Mouse (Mus musculus) small intestine, adult 2 months (tissue): ENCODE data around the gene Pgm2. TPM values are rescaled to one million over a fixed set of nuclear protein-coding genes. Genes with fewer than 3 reads are reported as not detected.

Experiments
- H3K27ac ChIP-seq: fragments of 200-500 bp; 2 replicates; pipeline ENCODE4 v1.5.1; 2012; ENCODE audit warnings: low read depth, low read length, control low read depth, inconsistent platforms; ENCODE audit not compliant: insufficient read depth
- H3K27me3 ChIP-seq: fragments of 200-500 bp; 2 replicates; pipeline ENCODE4 v1.6.1; 2012; ENCODE audit warnings: mild to moderate bottlenecking, moderate library complexity, low read length, inconsistent platforms; ENCODE audit not compliant: control insufficient read depth, insufficient read depth
- H3K36me3 ChIP-seq: fragments of 200-500 bp; 2 replicates; pipeline ENCODE4 v1.6.1; 2012; ENCODE audit warnings: mild to moderate bottlenecking, low read length, control low read depth, inconsistent platforms; ENCODE audit not compliant: control insufficient read depth, insufficient read depth
- H3K4me1 ChIP-seq: fragments of 200-500 bp; 2 replicates; pipeline ENCODE4 v1.6.1; 2012; ENCODE audit warnings: low read length, inconsistent platforms, mixed read lengths; ENCODE audit not compliant: control insufficient read depth, insufficient read depth, insufficient read length
- H3K4me3 ChIP-seq: fragments of 200-500 bp; 2 replicates; pipeline ENCODE4 v1.5.1; 2012; ENCODE audit warnings: low read depth, mild to moderate bottlenecking, control low read depth, inconsistent platforms, low read length, moderate library complexity
- CTCF ChIP-seq: fragments of 200-500 bp; IDR thresholded peaks from 2 replicates; pipeline ENCODE4 v1.5.1; 2012; ENCODE audit warnings: low read depth, mild to moderate bottlenecking, control low read depth, inconsistent platforms, low read length, moderate library complexity, mixed read lengths; ENCODE audit not compliant: insufficient replicate concordance, insufficient read length; ENCODE audit errors: extremely low read depth
- POLR2A ChIP-seq: fragments of 200-500 bp; IDR thresholded peaks from 2 replicates; pipeline ENCODE4 v1.6.1; 2012; ENCODE audit warnings: low read depth, mild to moderate bottlenecking, control low read depth, inconsistent platforms, low read length, moderate library complexity
- WGBS: fragments of 180-500 bp; shearing (Covaris S2); methylation state at CpG from one replicate; pipeline ENCODE4 v1.1.7; 2018; 5-methylcytosine and 5-hydroxymethylcytosine counted together
- polyA plus RNA-seq: library from polyadenylated mRNA; depleted of rRNA; stranded (reverse); fragments of >200 nt; gene quantifications from 2 replicates; pipeline ENCODE4 v1.2.3, GENCODE M21; 2012; rRNA removed

Gene Pgm2
- 26.9 and 82.8 TPM in 2 replicates for polyA plus RNA-seq

GRCm38 (mm10) chr5:64092748-64093292, at the start of gene Pgm2:
Gene Pgm2, plus strand, starts transcription at chr5:64092950.
- H3K36me3 ChIP-seq = peaks cover 9% of the 10 kb centered on the region
- H3K27me3 ChIP-seq = no peaks in the 10 kb centered on the region
- under 1% methylated on average over 43 of the region's 43 CpGs for WGBS
- peaks cover 22% of the 10 kb centered on the region for H3K4me1 ChIP-seq
- no peak for TF ChIP-seq CTCF
- peak; percentile 99 for TF ChIP-seq POLR2A
- H3K4me3 ChIP-seq = peak within 1 kb of the TSS; percentile 89
- peak within 1 kb of the TSS; percentile 84 for H3K27ac ChIP-seq

GRCm38 (mm10) chr5:64043694-64044453, 48.9 kb upstream of the Pgm2 start:
- TF ChIP-seq CTCF (no peak), POLR2A (no peak)
- WGBS = 75% methylated on average over 5 of the region's 5 CpGs
- H3K27me3 ChIP-seq = no peaks in the 10 kb centered on the region
- H3K4me1 ChIP-seq = peaks cover 4% of the 10 kb centered on the region; the same call in 1 of the 2 replicates
- H3K36me3 ChIP-seq = no peaks in the 10 kb centered on the region
- H3K4me3 ChIP-seq = no peak overlapping the region
- no peak overlapping the region for H3K27ac ChIP-seq

GRCm38 (mm10) chr5:64044790-64045189, 48.0 kb upstream of the Pgm2 start:
- no peak for TF ChIP-seq CTCF
- TF ChIP-seq POLR2A = no peak
- Histone ChIP-seq H3K27me3 (no peaks in the 10 kb centered on the region), H3K36me3 (no peaks in the 10 kb centered on the region), H3K4me3 (no peak overlapping the region), H3K4me1 (peaks cover 4% of the 10 kb centered on the region; the same call in 1 of the 2 replicates), H3K27ac (no peak overlapping the region)
- 75% methylated on average over 18 of the region's 18 CpGs for WGBS

GRCm38 (mm10) chr5:64045502-64045901, 47.2 kb upstream of the Pgm2 start:
- H3K4me3 ChIP-seq = no peak overlapping the region
- peaks cover 4% of the 10 kb centered on the region; the same call in 1 of the 2 replicates for H3K4me1 ChIP-seq
- no peak for TF ChIP-seq POLR2A
- TF ChIP-seq CTCF = no peak

GRCm38 (mm10) chr5:64046995-64047394, 45.8 kb upstream of the Pgm2 start:
- 84% methylated on average over 11 of the region's 11 CpGs for WGBS
- H3K4me1 ChIP-seq = peaks cover 4% of the 10 kb centered on the region; the same call in 1 of the 2 replicates
- TF ChIP-seq CTCF = no peak
- no peak for TF ChIP-seq POLR2A
- H3K4me3 ChIP-seq = no peak overlapping the region
- H3K27me3 ChIP-seq = no peaks in the 10 kb centered on the region
- H3K36me3 ChIP-seq = no peaks in the 10 kb centered on the region
- H3K27ac ChIP-seq = no peak overlapping the region

More at GRCm38 (mm10) chr5:64045502-64045901, 47.2 kb upstream of the Pgm2 start:
- Histone ChIP-seq H3K27ac (no peak overlapping the region), H3K27me3 (no peaks in the 10 kb centered on the region), H3K36me3 (no peaks in the 10 kb centered on the region)
- WGBS = 12% methylated on average over 8 of the region's 8 CpGs

GRCm38 (mm10) chr5:64047921-64048320, 44.8 kb upstream of the Pgm2 start:
- WGBS = 57% methylated on average over 6 of the region's 6 CpGs
- peaks cover 4% of the 10 kb centered on the region; the same call in 1 of the 2 replicates for H3K4me1 ChIP-seq
- TF ChIP-seq POLR2A = no peak
- TF ChIP-seq CTCF = no peak
- no peak overlapping the region for H3K4me3 ChIP-seq
- no peaks in the 10 kb centered on the region for H3K27me3 ChIP-seq
- no peaks in the 10 kb centered on the region for H3K36me3 ChIP-seq
- H3K27ac ChIP-seq = no peak overlapping the region

GRCm38 (mm10) chr5:64048605-64049004, 44.1 kb upstream of the Pgm2 start:
- H3K4me1 ChIP-seq = peaks cover 4% of the 10 kb centered on the region; the same call in 1 of the 2 replicates
- H3K27ac ChIP-seq = no peak overlapping the region
- TF ChIP-seq POLR2A (no peak), CTCF (no peak)
- H3K4me3 ChIP-seq = no peak overlapping the region
- WGBS = 80% methylated on average over 3 of the region's 3 CpGs
- H3K27me3 ChIP-seq = no peaks in the 10 kb centered on the region
- no peaks in the 10 kb centered on the region for H3K36me3 ChIP-seq
